Mouse (Mus musculus) adipocyte (in vitro differentiated cells): ENCODE results near the gene Olfr43.

Experiments
- DNase-seq: peaks from one replicate; pipeline ENCODE4 v3.0.0-alpha.2; 2016; ENCODE audit warnings: low spot score

Gene Olfr43

GRCm38 (mm10) chr11:74211279-74211678, at the start of gene Olfr43:
Gene Olfr43, minus strand, starts transcription at chr11:74211379.
- DNase-seq = no peak

GRCm38 (mm10) chr11:74259508-74259907, 48.3 kb upstream of the Olfr43 start, which contains the start of gene Olfr406:
Gene Olfr406, plus strand, starts transcription at chr11:74259808.
- DNase-seq = no peak

- DNase-seq = no peak
These were observed 30.0 kb upstream of the Olfr43 start for GRCm38 (mm10) chr11:74241201-74241600.

GRCm38 (mm10) chr11:74185949-74186348, 25.2 kb downstream of the Olfr43 start, which contains the start of gene Olfr403:
Gene Olfr403, plus strand, starts transcription at chr11:74186249.
- no peak for DNase-seq

- DNase-seq = no peak
These were observed 27.4 kb downstream of the Olfr43 start for GRCm38 (mm10) chr11:74183745-74184144.

GRCm38 (mm10) chr11:74183168-74183567, 28.0 kb downstream of the Olfr43 start:
- DNase-seq = no peak

- no peak for DNase-seq
These were observed 42.4 kb downstream of the Olfr43 start for GRCm38 (mm10) chr11:74168771-74169170.
